Mouse (Mus musculus) midbrain, embryonic 11.5 days (tissue): Measurements from ENCODE around the gene Tead2. TPM values are rescaled to one million over a fixed set of nuclear protein-coding genes. Genes with fewer than 3 reads are reported as not detected.

Experiments used
- ATAC-seq: fragments of 200-750 bp; cut with Nextera tagmentation; 2 replicates; pipeline ENCODE4 v1.8.0; 2017; ENCODE audit warnings: moderate TSS enrichment, moderate library complexity; ENCODE audit not compliant: low FRiP score
- DNase-seq: peaks from one replicate; pipeline ENCODE4 v3.0.0; 2015; ENCODE audit warnings: low spot score; ENCODE audit errors: missing footprints
- H3K27ac ChIP-seq: fragments of 300-500 bp; sonication (generic); 2 replicates; pipeline ENCODE4 v1.5.1; 2014; ENCODE audit warnings: low read depth, low read length
- H3K27me3 ChIP-seq: fragments of 300-500 bp; sonication (generic); 2 replicates; pipeline ENCODE4 v1.6.1; 2014; ENCODE audit warnings: mild to moderate bottlenecking, low read length, moderate library complexity, mixed read lengths; ENCODE audit not compliant: control insufficient read depth, insufficient read depth
- H3K36me3 ChIP-seq: fragments of 300-500 bp; sonication (generic); 2 replicates; pipeline ENCODE4 v1.6.1; 2014; ENCODE audit warnings: mild to moderate bottlenecking, low read length, moderate library complexity, mixed read lengths; ENCODE audit not compliant: control insufficient read depth, insufficient read depth
- H3K4me1 ChIP-seq: fragments of 300-500 bp; sonication (generic); 2 replicates; pipeline ENCODE4 v1.6.1; 2014; ENCODE audit warnings: low read length; ENCODE audit not compliant: control insufficient read depth, insufficient read depth
- H3K4me2 ChIP-seq: fragments of 300-500 bp; sonication (generic); 2 replicates; pipeline ENCODE4 v1.6.1; 2014; ENCODE audit warnings: mild to moderate bottlenecking, moderate library complexity
- H3K4me3 ChIP-seq: fragments of 300-500 bp; sonication (generic); 2 replicates; pipeline ENCODE4 v1.5.1; 2014; ENCODE audit warnings: low read depth, low read length
- H3K9ac ChIP-seq: fragments of 300-500 bp; sonication (generic); 2 replicates; pipeline ENCODE4 v1.6.1; 2014; ENCODE audit warnings: low read length
- H3K9me3 ChIP-seq: fragments of 300-500 bp; sonication (generic); 2 replicates; pipeline ENCODE4 v1.6.1; 2016; ENCODE audit warnings: low read length; ENCODE audit not compliant: control insufficient read depth
- WGBS: fragments of 180-500 bp; shearing (Covaris S2); extraction: QIAGEN DNeasy Blood & Tissue Kit; methylation state at CpG from one replicate; pipeline ENCODE4 v1.1.7; 2014; 5-methylcytosine and 5-hydroxymethylcytosine counted together
- polyA plus RNA-seq: library from polyadenylated mRNA; unstranded; fragments of >200 nt; fragmentation: Nextera tagmentation; extraction: Ambion mirVana; gene quantifications from 2 replicates; pipeline ENCODE4 v1.2.1, GENCODE M21; 2014

The Tead2 gene
- polyA plus RNA-seq, 1 experiment from 2014 or later = 253 TPM

DNA sequence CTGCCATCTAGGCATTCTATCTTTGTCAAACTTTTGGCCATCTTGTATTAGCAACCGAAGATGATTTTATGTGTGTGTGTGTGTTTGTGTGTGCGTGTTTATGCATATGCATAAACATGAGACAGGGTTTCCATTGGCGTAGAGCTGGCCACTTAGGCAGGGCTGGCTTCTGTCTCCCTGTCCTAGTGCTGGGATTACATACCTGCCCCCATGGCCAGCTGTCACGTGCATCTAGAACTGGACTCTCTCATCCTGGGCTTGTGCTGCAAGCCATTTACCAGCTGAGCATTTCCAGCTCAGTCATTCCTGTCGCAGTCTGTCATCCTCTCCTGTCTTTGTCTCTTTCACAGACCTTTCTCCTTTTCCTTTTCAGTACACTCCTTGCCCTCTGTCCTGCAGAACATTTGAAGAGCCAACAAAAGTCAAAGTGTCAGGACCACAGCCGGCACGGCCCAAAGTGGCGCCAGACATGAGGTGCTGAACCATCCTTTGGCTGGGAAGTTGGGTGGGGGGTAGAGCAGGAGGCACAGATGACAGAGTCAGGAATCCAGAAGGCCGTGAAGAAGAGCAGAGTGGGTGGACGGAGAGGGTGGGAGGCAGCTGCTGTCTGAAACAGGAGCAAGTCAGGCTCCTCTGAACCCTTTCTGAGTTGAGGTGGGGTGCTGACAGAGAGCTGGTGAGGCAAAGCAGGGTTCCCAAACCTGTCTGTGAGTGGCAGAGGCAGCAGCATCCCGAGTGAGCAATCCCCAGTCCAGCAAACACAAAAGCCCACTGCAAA is 41.7 kb downstream of the Tead2 start:
- ATAC-seq (no peak), DNase-seq (peak; percentile 61)
- no peaks in the 10 kb centered on the region for H3K27me3 ChIP-seq
- H3K36me3 ChIP-seq = no peaks in the 10 kb centered on the region
- H3K4me1 ChIP-seq = no peaks in the 10 kb centered on the region
- no peak overlapping the region for H3K4me2 ChIP-seq
- no peaks in the 10 kb centered on the region for H3K9me3 ChIP-seq
- no peak overlapping the region for H3K27ac ChIP-seq
- H3K9ac ChIP-seq = no peak overlapping the region
- no peak overlapping the region for H3K4me3 ChIP-seq
- WGBS = 64% methylated on average over 11 of the region's 11 CpGs

GRCm38 (mm10) chr7:45259281-45259680 is 43.7 kb downstream of the Tead2 start:
- H3K27ac ChIP-seq = no peak overlapping the region
- DNase-seq = no peak
- 87% methylated on average over 8 of the region's 8 CpGs for WGBS
- no peaks in the 10 kb centered on the region for H3K9me3 ChIP-seq
- ATAC-seq = no peak
- H3K27me3 ChIP-seq = no peaks in the 10 kb centered on the region
- no peak overlapping the region for H3K9ac ChIP-seq
- no peaks in the 10 kb centered on the region for H3K36me3 ChIP-seq
- no peaks in the 10 kb centered on the region for H3K4me1 ChIP-seq
- H3K4me2 ChIP-seq = no peak overlapping the region
- no peak overlapping the region for H3K4me3 ChIP-seq

- Histone ChIP-seq H3K9ac (no peak overlapping the region), H3K36me3 (no peaks in the 10 kb centered on the region), H3K27me3 (no peaks in the 10 kb centered on the region), H3K9me3 (no peaks in the 10 kb centered on the region), H3K4me1 (no peaks in the 10 kb centered on the region), H3K4me2 (no peak overlapping the region), H3K4me3 (no peak overlapping the region), H3K27ac (no peak overlapping the region)
- DNase-seq = peak; percentile 33
- ATAC-seq = no peak
- WGBS = 70% methylated on average over 7 of the region's 7 CpGs
Observed at GRCm38 (mm10) chr7:45262266-45262665, 46.7 kb downstream of the Tead2 start.

DNA sequence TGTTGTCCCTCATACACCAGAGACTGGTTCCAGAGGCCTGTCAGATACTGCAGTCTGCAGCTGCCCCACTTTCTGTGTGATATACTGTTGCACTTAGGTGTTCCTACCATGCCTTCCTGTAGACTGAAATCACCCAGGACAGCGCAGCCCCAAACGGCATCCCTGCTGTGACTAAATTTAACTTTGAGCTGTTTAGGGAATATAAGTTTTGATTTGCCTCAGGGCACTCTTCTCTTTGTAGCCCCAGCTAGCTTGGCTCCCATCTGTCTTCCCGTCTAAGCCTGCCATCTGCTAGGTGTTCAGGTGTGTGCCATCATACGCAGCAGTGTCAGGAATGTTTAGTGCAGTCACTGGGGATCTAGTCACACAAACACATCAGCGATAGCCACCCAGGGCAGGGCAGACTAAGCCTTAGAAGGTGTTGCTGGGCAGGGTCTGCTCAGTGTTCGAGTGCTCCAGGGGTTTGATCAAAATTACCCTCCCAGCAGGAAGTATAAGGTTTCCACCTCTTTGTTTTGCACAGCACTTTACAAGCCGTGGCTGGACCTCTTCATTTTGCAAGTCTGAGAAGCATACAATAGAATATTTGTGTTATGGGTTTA is 47.6 kb downstream of the Tead2 start:
- Histone ChIP-seq H3K27ac (no peak overlapping the region), H3K9me3 (no peaks in the 10 kb centered on the region), H3K4me3 (no peak overlapping the region), H3K4me1 (no peaks in the 10 kb centered on the region), H3K36me3 (no peaks in the 10 kb centered on the region), H3K9ac (no peak overlapping the region), H3K27me3 (no peaks in the 10 kb centered on the region), H3K4me2 (no peak overlapping the region)
- 73% methylated on average over 7 of the region's 7 CpGs for WGBS
- DNase-seq (peak; percentile 37), ATAC-seq (no peak)

GRCm38 (mm10) chr7:45264348-45264747 is 48.8 kb downstream of the Tead2 start:
- Histone ChIP-seq H3K27ac (no peak overlapping the region), H3K27me3 (no peaks in the 10 kb centered on the region), H3K4me3 (no peak overlapping the region), H3K4me2 (no peak overlapping the region), H3K9me3 (no peaks in the 10 kb centered on the region), H3K36me3 (no peaks in the 10 kb centered on the region), H3K9ac (no peak overlapping the region), H3K4me1 (no peaks in the 10 kb centered on the region)
- peak; percentile 69 for DNase-seq
- 68% methylated on average over 3 of the region's 3 CpGs for whole genome bisulfite sequencing
- ATAC-seq = no peak

DNA sequence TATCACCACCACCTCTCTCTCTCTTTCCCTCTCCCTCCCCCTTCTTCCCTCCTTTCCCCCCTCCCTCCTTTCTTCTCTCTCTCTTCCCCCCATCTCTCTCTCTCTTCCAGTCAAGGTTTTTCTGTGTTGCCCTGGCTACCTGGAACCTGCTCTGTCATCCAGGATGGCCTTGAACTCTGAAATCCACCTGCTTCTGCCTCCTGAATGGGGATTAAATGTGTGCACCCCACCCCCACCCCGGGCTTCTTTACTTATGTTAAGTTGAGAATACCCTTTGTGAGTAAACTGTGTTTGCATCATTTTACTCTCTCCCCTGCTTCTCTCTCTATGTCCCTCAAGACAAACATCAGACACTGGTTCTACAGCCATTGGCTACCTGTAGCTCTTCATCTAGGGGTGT is 50.0 kb downstream of the Tead2 start:
- Histone ChIP-seq H3K9ac (no peak overlapping the region), H3K4me3 (no peak overlapping the region), H3K27ac (no peak overlapping the region), H3K9me3 (no peaks in the 10 kb centered on the region), H3K4me2 (no peak overlapping the region), H3K4me1 (no peaks in the 10 kb centered on the region), H3K36me3 (no peaks in the 10 kb centered on the region), H3K27me3 (no peaks in the 10 kb centered on the region)
- DNase-seq (no peak), ATAC-seq (no peak)
- WGBS = 74% methylated on average over 1 of the region's 1 CpGs

GRCm38 (mm10) chr7:45272786-45273412 is 57.3 kb downstream of the Tead2 start:
- Histone ChIP-seq H3K9ac (no peak overlapping the region), H3K4me3 (no peak overlapping the region), H3K4me2 (no peak overlapping the region), H3K4me1 (0 out of 2 replicates have a peak, but pooled peaks cover 3% of the 10 kb centered on the region), H3K36me3 (no peaks in the 10 kb centered on the region), H3K9me3 (no peaks in the 10 kb centered on the region; the same call in 1 of the 2 replicates), H3K27me3 (no peaks in the 10 kb centered on the region), H3K27ac (no peak overlapping the region)
- ATAC-seq (no peak), DNase-seq (no peak)
- 69% methylated on average over 10 of the region's 10 CpGs for WGBS

DNA sequence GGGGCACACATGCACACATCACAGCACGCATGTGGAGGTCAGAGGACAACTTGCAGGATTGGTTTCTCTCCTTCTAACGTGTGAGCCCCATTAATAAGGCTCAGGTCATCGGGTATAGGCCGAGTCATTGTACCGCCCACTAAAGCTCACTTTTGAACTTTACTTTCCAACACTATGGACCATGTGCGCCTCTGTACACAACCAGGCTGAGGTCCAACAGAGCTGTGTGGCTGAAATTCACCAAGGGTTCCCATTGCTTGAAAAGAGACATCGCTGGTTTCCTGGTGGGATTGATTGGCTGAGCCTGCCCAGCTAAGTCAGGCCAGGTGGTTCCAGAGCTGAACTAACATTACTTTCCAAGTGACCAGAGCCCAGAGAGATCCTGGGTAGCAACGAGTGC is 58.1 kb downstream of the Tead2 start:
- ATAC-seq = no peak
- no peak overlapping the region for H3K27ac ChIP-seq
- no peak overlapping the region for H3K4me2 ChIP-seq
- H3K4me1 ChIP-seq = 0 out of 2 replicates have a peak, but pooled peaks cover 3% of the 10 kb centered on the region
- H3K4me3 ChIP-seq = no peak overlapping the region
- no peak for DNase-seq
- no peaks in the 10 kb centered on the region for H3K36me3 ChIP-seq
- no peaks in the 10 kb centered on the region; the same call in 1 of the 2 replicates for H3K9me3 ChIP-seq
- no peaks in the 10 kb centered on the region for H3K27me3 ChIP-seq
- H3K9ac ChIP-seq = no peak overlapping the region
- WGBS = 88% methylated on average over 8 of the region's 8 CpGs

DNA sequence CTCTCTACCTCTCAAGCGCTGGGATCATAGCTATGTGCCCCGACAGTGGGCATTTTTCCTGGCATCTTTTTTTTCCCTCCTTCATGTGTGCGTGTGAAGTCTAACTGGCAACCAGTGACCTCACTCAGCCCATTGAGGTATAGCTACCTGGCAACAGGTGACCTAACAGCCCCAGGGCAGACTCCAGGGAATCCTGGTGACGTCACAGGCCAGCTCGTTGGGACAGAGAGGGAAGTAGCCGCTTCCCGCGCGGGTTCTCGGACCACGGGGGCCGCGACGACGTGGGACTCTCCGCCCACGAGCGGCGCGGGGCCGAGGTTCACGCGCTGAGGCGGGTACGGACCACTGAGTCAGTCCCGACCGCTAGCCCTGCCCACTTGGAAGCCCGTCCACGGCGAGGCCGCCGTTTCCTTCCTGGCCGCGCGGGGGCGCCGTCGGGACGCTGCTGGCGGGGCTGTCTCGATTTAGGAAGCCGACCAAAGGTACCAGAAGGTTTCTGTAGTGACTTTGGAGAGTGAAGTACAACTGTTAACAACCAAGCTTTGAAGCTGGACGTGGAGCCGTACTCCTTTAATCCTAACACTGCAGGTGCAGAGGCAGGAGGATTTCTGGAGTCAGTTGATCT is 61.7 kb downstream of the Tead2 start, which contains the start of gene Slc6a21:
Gene Slc6a21 (plus strand): TSS at position 378 of the 625 bp plus-strand sequence.
- peak; percentile 96 for DNase-seq
- ATAC-seq = no peak
- H3K9ac ChIP-seq = peak within 1 kb of the TSS; percentile 48

More for the DNA sequence above, 61.7 kb downstream of the Tead2 start, which contains the start of gene Slc6a21:
- 7% methylated on average over 44 of the region's 44 CpGs for WGBS
- no peaks in the 10 kb centered on the region for H3K9me3 ChIP-seq
- no peaks in the 10 kb centered on the region for H3K36me3 ChIP-seq
- peak within 1 kb of the TSS; percentile 46 for H3K4me2 ChIP-seq
- no peaks in the 10 kb centered on the region for H3K27me3 ChIP-seq
- peak within 1 kb of the TSS; percentile 23 for H3K4me3 ChIP-seq
- 0 out of 2 replicates have a peak, but pooled peaks cover 3% of the 10 kb centered on the region for H3K4me1 ChIP-seq
- H3K27ac ChIP-seq = no peak within 1 kb of the TSS
